Mouse (Mus musculus) adrenal gland (tissue): ENCODE data around the gene Ubxn2a.

Experiments used
- intact Hi-C: fragments of 180-260 bp; cut with DNase I; formaldehyde crosslinking; loops from one replicate; pipeline ENCODE4 v1.15.1; 2025

The Ubxn2a gene

DNA sequence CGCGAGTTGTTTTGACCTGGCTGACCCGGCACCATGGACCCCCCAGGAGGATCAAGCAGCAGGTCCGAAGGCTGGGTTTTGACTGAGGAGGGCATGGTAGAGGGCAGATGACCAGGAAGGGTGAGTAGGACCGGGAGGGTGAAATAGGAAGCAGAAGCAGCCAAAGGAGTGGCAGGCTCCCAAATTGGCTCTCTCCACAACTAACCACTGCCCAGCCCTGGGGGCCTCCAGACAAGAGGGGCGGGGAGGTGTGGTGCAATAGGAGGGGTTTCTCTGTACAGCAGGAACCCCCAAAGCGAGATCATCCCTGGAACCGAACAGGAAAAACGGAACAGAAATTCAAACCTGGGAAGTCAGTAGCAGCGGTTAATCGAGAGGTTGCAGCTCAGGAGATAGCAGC is 66.8 kb downstream of the Ubxn2a start:
- intact Hi-C loops, result loop anchor here (10.0 kb wide), 1 partner anchor 74 kb away; the partner anchor contains the start of gene Atad2b

GRCm38 (mm10) chr12:4840010-4840409 is 67.5 kb downstream of the Ubxn2a start:
- intact Hi-C loops, result loop anchor here (10.0 kb wide), 1 partner anchor 75 kb away; the partner anchor contains the start of gene Atad2b

- intact Hi-C loops, result no loop called here
Observed at GRCm38 (mm10) chr12:4836959-4837358, 70.5 kb downstream of the Ubxn2a start.
